Mouse (Mus musculus): ENCODE measurements around the gene Hypm. TPM values are rescaled to one million over a fixed set of nuclear protein-coding genes. Genes with fewer than 3 reads are reported as not detected.

The Hypm gene
- polyA plus RNA-seq (2012; rRNA removed), result not detected in 2 replicates

DNA sequence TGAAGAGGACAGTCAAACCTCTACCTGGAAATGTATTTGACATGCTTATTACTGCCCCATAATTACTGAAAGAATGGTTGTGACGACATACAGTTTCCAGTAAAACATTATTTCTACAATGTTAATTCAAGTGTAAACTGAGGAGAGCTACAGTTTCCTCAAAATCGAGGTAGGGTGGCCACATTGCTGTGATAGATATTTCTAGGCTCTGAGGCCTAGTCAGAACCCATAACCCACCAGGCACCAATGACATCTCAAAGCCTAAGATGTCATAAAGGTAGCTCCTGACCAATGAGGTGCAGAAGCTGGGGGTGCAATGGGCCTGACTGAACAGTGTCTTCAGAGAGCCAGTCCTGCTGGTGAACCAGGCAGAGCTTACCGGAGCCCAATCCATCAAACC is at the start of gene Hypm:
Gene Hypm (plus strand): TSS at position 301 of the 400 bp plus-strand sequence.

DNA sequence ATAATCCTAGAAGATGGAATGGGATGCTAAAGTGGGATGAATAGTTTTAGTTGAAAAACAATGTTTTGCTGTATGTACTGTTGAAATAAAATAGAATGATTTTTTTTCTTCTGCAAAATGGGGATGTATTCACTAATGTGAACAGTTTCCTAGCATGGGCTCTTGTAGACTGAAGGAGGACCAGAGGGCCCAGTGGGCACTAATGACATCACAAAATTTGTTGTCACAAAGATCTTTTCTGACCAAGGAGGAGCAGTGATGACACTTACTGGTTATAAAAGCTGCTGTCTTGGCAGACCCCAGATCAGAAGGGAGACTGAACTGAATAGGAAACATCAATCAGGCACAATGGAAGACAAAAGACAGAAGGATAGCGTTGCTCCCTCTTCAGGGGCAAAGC is 2.7 kb downstream of the Hypm start, which contains the start of gene H2al3:
Gene H2al3 (plus strand): TSS at position 301 of the 400 bp plus-strand sequence.

DNA sequence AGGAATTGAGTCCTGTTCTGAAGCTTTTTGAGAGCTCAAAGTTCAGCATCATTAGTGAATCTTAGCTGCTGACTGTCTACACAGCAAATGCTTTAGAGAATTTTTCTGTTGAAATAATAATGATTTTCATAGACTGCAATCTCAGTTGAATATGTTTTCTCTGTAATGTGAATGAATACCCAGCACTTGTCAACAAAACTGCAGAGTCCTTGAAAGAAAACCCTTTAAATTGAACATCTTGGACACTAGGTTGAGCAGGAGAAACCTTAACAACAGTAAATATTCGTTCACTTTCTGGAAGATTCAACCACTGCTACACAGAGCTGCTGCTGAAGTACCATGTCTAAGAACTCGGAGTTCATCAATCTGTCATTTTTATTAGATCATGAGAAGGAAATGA is 38.6 kb downstream of the Hypm start, which contains the start of gene Sytl5:
Gene Sytl5 (plus strand): TSS at position 301 of the 400 bp plus-strand sequence.

Other genes starting within 250 kb of the Hypm start
- 30.9 and 31.6 TPM in 2 replicates for gene Dynlt3, start 183.9 kb upstream of the Hypm start, polyA plus RNA-seq (2012; rRNA removed)
- not detected in 2 replicates for gene H2al3, start 2.8 kb downstream of the Hypm start, polyA plus RNA-seq (2012; rRNA removed)
- 0.30 and 0.49 TPM in 2 replicates for gene Sytl5, start 38.7 kb downstream of the Hypm start, polyA plus RNA-seq (2012; rRNA removed)

Data from central nervous system, embryonic 14 days (tissue).